Mouse (Mus musculus): ENCODE measurements around the gene 1700020D05Rik.
"Not testable (repeated sequence)": the region's sequence is repeated elsewhere in the genome, so short reads cannot be mapped to it uniquely, and the experiment has no call there.

1700020D05Rik gene

GRCm38 (mm10) chr19:5494314-5494713 lies 9.3 kb downstream of the 1700020D05Rik start:
- DNase-seq = no peak

GRCm38 (mm10) chr19:5493301-5493721 lies 10.3 kb downstream of the 1700020D05Rik start:
- not testable (repeated sequence) for DNase-seq

- DNase-seq = no peak
These were observed 10.9 kb downstream of the 1700020D05Rik start for GRCm38 (mm10) chr19:5492641-5493040.

- peak; percentile 81 for DNase-seq
These were observed 12.5 kb downstream of the 1700020D05Rik start for GRCm38 (mm10) chr19:5490898-5491708.

GRCm38 (mm10) chr19:5490313-5490897 lies 13.2 kb downstream of the 1700020D05Rik start, which contains the start of gene Cfl1:
TSS of gene Cfl1 (plus strand) at chr19:5490455.
- DNase-seq = peak; percentile 95 to 96

GRCm38 (mm10) chr19:5489721-5490120 lies 13.9 kb downstream of the 1700020D05Rik start:
- DNase-seq = not testable (repeated sequence)

- DNase-seq = peak; percentile 94 to 96
These were observed 14.6 kb downstream of the 1700020D05Rik start for GRCm38 (mm10) chr19:5488878-5489571.

- peak; percentile 96 to 97 for DNase-seq
These were observed 15.6 kb downstream of the 1700020D05Rik start, which contains the start of gene Mus81 for GRCm38 (mm10) chr19:5487768-5488550. TSS of gene Mus81 (minus strand) at chr19:5488402.

- no peak for DNase-seq
These were observed 16.8 kb downstream of the 1700020D05Rik start for GRCm38 (mm10) chr19:5486771-5487170.

- peak; percentile 75 to 76 for DNase-seq
These were observed 17.3 kb downstream of the 1700020D05Rik start for GRCm38 (mm10) chr19:5486286-5486685.

- peak; percentile 84 to 86 for DNase-seq
These were observed 17.8 kb downstream of the 1700020D05Rik start for GRCm38 (mm10) chr19:5485821-5486220.

GRCm38 (mm10) chr19:5485371-5485770 lies 18.2 kb downstream of the 1700020D05Rik start:
- peak; percentile 52 to 71 for DNase-seq

GRCm38 (mm10) chr19:5484496-5484895 lies 19.1 kb downstream of the 1700020D05Rik start:
- DNase-seq = no peak

- no peak for DNase-seq
These were observed 19.9 kb downstream of the 1700020D05Rik start for GRCm38 (mm10) chr19:5483386-5484359.

GRCm38 (mm10) chr19:5481398-5481797 lies 22.2 kb downstream of the 1700020D05Rik start:
- no peak for DNase-seq

- DNase-seq = no peak
These were observed 23.6 kb downstream of the 1700020D05Rik start for GRCm38 (mm10) chr19:5480016-5480415.

GRCm38 (mm10) chr19:5477668-5478300 lies 25.8 kb downstream of the 1700020D05Rik start:
- no peak for DNase-seq

- DNase-seq = peak; percentile 49 to 56
These were observed 26.5 kb downstream of the 1700020D05Rik start for GRCm38 (mm10) chr19:5477004-5477667.

- peak; percentile 56 to 69 for DNase-seq
These were observed 28.4 kb downstream of the 1700020D05Rik start for GRCm38 (mm10) chr19:5475069-5475714.
